Mouse (Mus musculus) liver, postnatal 0 days (tissue): ENCODE measurements around the gene Dnajb11. TPM values are rescaled to one million over a fixed set of nuclear protein-coding genes. Genes with fewer than 3 reads are reported as not detected.

Experiments
- ATAC-seq: fragments of 200-750 bp; cut with Nextera tagmentation; 2 replicates; pipeline ENCODE4 v1.8.0; 2017; ENCODE audit warnings: mild to moderate bottlenecking, moderate library complexity
- DNase-seq: peaks from one replicate; pipeline ENCODE4 v3.0.0-alpha.2; 2016
- H3K27ac ChIP-seq: fragments of 300-500 bp; sonication (generic); 2 replicates; pipeline ENCODE4 v1.5.1; 2014; ENCODE audit warnings: antibody characterized with exemption, moderate library complexity, mild to moderate bottlenecking, low read depth
- H3K27me3 ChIP-seq: fragments of 300-500 bp; sonication (generic); 2 replicates; pipeline ENCODE4 v1.6.1; 2014; ENCODE audit warnings: low read length, control low read depth, mixed read lengths; ENCODE audit not compliant: insufficient read depth
- H3K36me3 ChIP-seq: fragments of 300-500 bp; sonication (generic); replicated peaks from 2 replicates; pipeline ENCODE4 v1.6.1; 2014; ENCODE audit warnings: mild to moderate bottlenecking, control low read depth, low read length, moderate library complexity, mixed read lengths; ENCODE audit not compliant: insufficient read depth
- H3K4me1 ChIP-seq: fragments of 300-500 bp; sonication (generic); 2 replicates; pipeline ENCODE4 v1.6.1; 2014; ENCODE audit warnings: antibody characterized with exemption, mild to moderate bottlenecking, control low read depth; ENCODE audit not compliant: insufficient read depth
- H3K4me2 ChIP-seq: fragments of 300-500 bp; sonication (generic); 2 replicates; pipeline ENCODE4 v1.6.1; 2014; ENCODE audit warnings: low read depth, mild to moderate bottlenecking, low read length, moderate library complexity, mixed read lengths
- H3K4me3 ChIP-seq: fragments of 300-500 bp; sonication (generic); 2 replicates; pipeline ENCODE4 v1.5.1; 2014; ENCODE audit warnings: low read depth, low read length
- H3K9ac ChIP-seq: fragments of 300-500 bp; sonication (generic); replicated peaks from 2 replicates; pipeline ENCODE4 v1.6.1; 2014; ENCODE audit warnings: mild to moderate bottlenecking, moderate library complexity
- H3K9me3 ChIP-seq: fragments of 300-500 bp; sonication (generic); 2 replicates; pipeline ENCODE4 v1.6.1; 2016; ENCODE audit warnings: mild to moderate bottlenecking, control low read depth, low read length, mixed read lengths
- CTCF ChIP-seq: sonication (generic); IDR thresholded peaks from 2 replicates; pipeline ENCODE4 v1.5.1; 2016; ENCODE audit warnings: antibody characterized with exemption, low read depth
- EP300 ChIP-seq: IDR thresholded peaks from 2 replicates; pipeline ENCODE4 v1.6.1; 2016; ENCODE audit warnings: antibody characterized with exemption, low read depth, mild to moderate bottlenecking
- WGBS: fragments of 180-500 bp; shearing (Covaris S2); extraction: QIAGEN DNeasy Blood & Tissue Kit; methylation state at CpG from one replicate; pipeline ENCODE4 v1.1.7; 2014; ENCODE audit not compliant: insufficient replicate concordance; 5-methylcytosine and 5-hydroxymethylcytosine counted together
- polyA plus RNA-seq: library from polyadenylated mRNA; unstranded; fragments of >200 nt; fragmentation: Nextera tagmentation; extraction: Ambion mirVana; gene quantifications from 2 replicates; pipeline ENCODE4 v1.2.1, GENCODE M21; 2015

Gene Dnajb11
- polyA plus RNA-seq, 1 experiment from 2014 or later: 48.9 TPM

DNA sequence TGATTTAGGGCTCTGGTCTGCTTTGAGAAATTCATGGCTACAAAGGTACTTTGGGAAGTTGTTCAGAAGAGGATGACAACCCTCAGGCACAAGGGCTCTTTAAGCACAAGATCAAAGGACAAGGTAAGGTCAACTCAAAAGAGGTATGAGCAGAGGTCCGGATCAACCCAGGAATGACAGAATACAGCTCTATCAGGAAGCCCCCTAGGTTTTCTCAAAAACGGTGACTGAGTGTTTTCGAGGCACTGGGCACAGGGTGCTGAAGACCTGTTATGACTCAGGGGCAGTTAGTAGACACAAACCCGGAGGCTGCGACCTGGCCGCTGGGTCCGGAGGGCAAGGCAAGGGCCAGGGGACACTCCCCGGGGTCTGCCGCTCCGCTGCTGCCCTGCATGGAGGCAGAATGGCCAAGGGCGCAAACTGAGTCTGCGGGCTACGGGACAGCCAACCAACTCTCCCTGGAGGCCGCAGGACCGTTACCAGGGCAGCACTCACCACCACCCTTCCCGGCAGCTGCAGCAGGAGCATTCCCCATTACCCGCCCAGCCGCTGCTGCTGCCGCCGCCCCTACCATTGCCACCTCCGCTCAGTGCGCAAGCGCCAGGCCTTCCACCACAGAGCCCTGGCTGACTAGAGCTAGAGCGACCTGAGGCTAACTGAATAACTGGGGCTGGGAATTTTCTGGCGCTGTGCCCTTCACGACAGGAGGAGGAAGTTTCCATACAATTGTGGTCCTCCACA, 13.4 kb upstream of the Dnajb11 start:
- Histone ChIP-seq H3K9me3 (no peaks in the 10 kb centered on the region), H3K27me3 (no peaks in the 10 kb centered on the region), H3K4me3 (peak overlapping the region; percentile 45), H3K27ac (peak overlapping the region; percentile 81), H3K36me3 (peaks cover 11% of the 10 kb centered on the region), H3K4me2 (peak overlapping the region; percentile 75), H3K4me1 (peaks cover 16% of the 10 kb centered on the region), H3K9ac (peak overlapping the region; percentile 65)
- ATAC-seq (peak; percentile 81), DNase-seq (peak; percentile 82)
- TF ChIP-seq CTCF (no peak), EP300 (no peak)
- WGBS: 13% methylated on average over 26 of the region's 26 CpGs

GRCm38 (mm10) chr16:22844834-22845233, 12.8 kb upstream of the Dnajb11 start:
- Histone ChIP-seq H3K27ac (peak overlapping the region; percentile 81), H3K4me2 (peak overlapping the region; percentile 75), H3K4me3 (no peak overlapping the region), H3K36me3 (peaks cover 7% of the 10 kb centered on the region), H3K4me1 (peaks cover 16% of the 10 kb centered on the region), H3K9ac (no peak overlapping the region; the same call in 1 of the 2 replicates), H3K27me3 (no peaks in the 10 kb centered on the region), H3K9me3 (no peaks in the 10 kb centered on the region)
- no peak for DNase-seq
- TF ChIP-seq EP300: no peak
- no peak for TF ChIP-seq CTCF
- 64% methylated on average over 5 of the region's 5 CpGs for WGBS
- no peak for ATAC-seq

DNA sequence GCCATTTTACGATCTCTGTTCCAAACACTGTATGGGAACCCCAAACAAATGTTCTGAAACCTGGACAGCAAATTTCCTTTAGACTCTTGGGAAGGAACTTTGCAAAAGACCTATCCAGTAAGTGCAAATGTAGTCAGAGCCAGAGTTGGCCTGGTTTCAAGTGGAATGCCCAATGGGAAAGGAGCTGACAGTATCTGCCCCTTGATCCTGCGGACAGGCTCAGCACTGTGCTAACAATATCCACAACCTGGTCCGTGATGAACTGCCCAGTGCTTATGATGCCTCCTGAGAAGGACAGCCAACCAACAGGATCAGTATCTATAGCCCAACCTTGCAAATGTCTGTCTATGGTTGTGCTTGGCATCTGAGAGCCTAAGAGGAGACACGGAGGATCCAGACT, 12.2 kb upstream of the Dnajb11 start:
- 80% methylated on average over 4 of the region's 4 CpGs for WGBS
- no peak overlapping the region; the same call in 1 of the 2 replicates for H3K9ac ChIP-seq
- H3K27me3 ChIP-seq: no peaks in the 10 kb centered on the region
- peak overlapping the region; percentile 75 for H3K4me2 ChIP-seq
- peak overlapping the region; percentile 81 for H3K27ac ChIP-seq
- H3K4me3 ChIP-seq: no peak overlapping the region
- H3K36me3 ChIP-seq: peaks cover 12% of the 10 kb centered on the region
- peaks cover 16% of the 10 kb centered on the region for H3K4me1 ChIP-seq
- H3K9me3 ChIP-seq: no peaks in the 10 kb centered on the region
- peak; percentile 66 for DNase-seq
- peak; percentile 80 for ATAC-seq
- TF ChIP-seq EP300: 0 out of 2 replicates have a peak, but pooled peaks have one; percentile 27
- TF ChIP-seq CTCF: no peak

DNA sequence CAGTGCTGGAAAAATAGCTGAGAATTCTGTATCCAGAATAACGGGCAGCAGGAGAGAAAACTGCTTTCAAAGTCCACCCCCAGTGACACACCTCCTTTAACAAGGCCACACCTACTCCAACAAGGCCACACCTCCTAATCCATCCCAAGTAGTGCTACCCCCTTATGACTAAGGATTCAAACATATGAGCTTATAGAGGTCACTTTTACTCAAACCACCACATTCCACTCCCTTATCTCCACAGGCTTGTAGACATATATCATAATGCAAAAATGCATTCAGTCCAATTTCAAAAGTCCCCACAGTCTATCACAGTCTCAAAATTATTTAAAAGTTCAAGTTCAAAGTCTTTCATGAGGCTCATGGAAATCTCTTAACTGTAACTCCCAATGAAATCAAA, 10.0 kb upstream of the Dnajb11 start:
- DNase-seq (no peak), ATAC-seq (no peak)
- Histone ChIP-seq H3K4me3 (no peak overlapping the region), H3K27ac (no peak overlapping the region), H3K27me3 (no peaks in the 10 kb centered on the region), H3K9ac (no peak overlapping the region), H3K9me3 (no peaks in the 10 kb centered on the region), H3K4me1 (peaks cover 18% of the 10 kb centered on the region), H3K36me3 (peaks cover 13% of the 10 kb centered on the region), H3K4me2 (no peak overlapping the region)
- TF ChIP-seq CTCF: no peak
- no peak for TF ChIP-seq EP300
- WGBS: 69% methylated on average over 1 of the region's 1 CpGs

GRCm38 (mm10) chr16:22848331-22848730, 9.3 kb upstream of the Dnajb11 start:
- H3K9me3 ChIP-seq: no peaks in the 10 kb centered on the region
- TF ChIP-seq EP300 (no peak), CTCF (no peak)
- no peak overlapping the region for H3K27ac ChIP-seq
- peaks cover 18% of the 10 kb centered on the region for H3K4me1 ChIP-seq
- 91% methylated on average over 1 of the region's 1 CpGs for WGBS
- H3K27me3 ChIP-seq: no peaks in the 10 kb centered on the region
- DNase-seq: no peak
- H3K36me3 ChIP-seq: peaks cover 16% of the 10 kb centered on the region
- H3K4me3 ChIP-seq: no peak overlapping the region
- no peak for ATAC-seq
- H3K4me2 ChIP-seq: no peak overlapping the region
- no peak overlapping the region for H3K9ac ChIP-seq

DNA sequence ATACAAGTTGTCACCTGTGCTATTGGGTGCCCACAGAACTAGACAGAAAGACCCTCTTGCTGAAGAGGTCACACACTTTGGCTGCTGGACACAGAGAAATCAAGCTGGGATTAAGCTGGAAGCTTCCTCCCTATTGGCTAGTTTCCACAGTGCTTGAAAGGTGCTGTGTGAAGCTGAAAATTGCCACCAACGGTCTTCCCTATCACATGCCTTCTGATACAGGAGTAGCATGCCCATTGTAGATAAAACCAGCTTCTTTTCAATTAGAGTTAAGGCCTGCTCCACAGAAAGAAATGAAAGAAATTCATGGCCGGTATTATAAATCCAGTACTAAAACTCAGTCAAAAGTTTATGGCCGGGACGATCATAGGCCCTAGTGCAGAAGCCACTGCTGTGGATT, 4.9 kb upstream of the Dnajb11 start:
- Histone ChIP-seq H3K27ac (no peak overlapping the region), H3K4me3 (no peak overlapping the region), H3K9ac (no peak overlapping the region), H3K9me3 (no peaks in the 10 kb centered on the region), H3K36me3 (peaks cover 22% of the 10 kb centered on the region), H3K27me3 (no peaks in the 10 kb centered on the region), H3K4me1 (peaks cover 19% of the 10 kb centered on the region), H3K4me2 (peak overlapping the region; percentile 38)
- DNase-seq (no peak), ATAC-seq (no peak)
- 77% methylated on average over 4 of the region's 4 CpGs for WGBS
- peak; percentile 85 for TF ChIP-seq EP300
- TF ChIP-seq CTCF: no peak

- peak overlapping the region; percentile 75 for H3K4me3 ChIP-seq
- peak overlapping the region; percentile 98 for H3K27ac ChIP-seq
- peak; percentile 70 for TF ChIP-seq EP300
- no peak for TF ChIP-seq CTCF
- H3K4me2 ChIP-seq: peak overlapping the region; percentile 94
- no peaks in the 10 kb centered on the region for H3K27me3 ChIP-seq
- 4% methylated on average over 9 of the region's 9 CpGs for WGBS
- peaks cover 11% of the 10 kb centered on the region for H3K36me3 ChIP-seq
- peak overlapping the region; percentile 69 for H3K9ac ChIP-seq
- H3K4me1 ChIP-seq: peaks cover 24% of the 10 kb centered on the region
- peak; percentile 24 for DNase-seq
- no peaks in the 10 kb centered on the region for H3K9me3 ChIP-seq
- ATAC-seq: no peak
Measured at GRCm38 (mm10) chr16:22856773-22857172, 872 bp upstream of the Dnajb11 start.
